Mouse (Mus musculus) embryonic facial prominence, embryonic 12.5 days (tissue): Measurements from ENCODE around the gene Ino80. TPM values are rescaled to one million over a fixed set of nuclear protein-coding genes. Genes with fewer than 3 reads are reported as not detected.

Experiments used
- ATAC-seq: fragments of 200-750 bp; cut with Nextera tagmentation; 2 replicates; pipeline ENCODE4 v1.8.0; 2017; ENCODE audit not compliant: insufficient number of reproducible peaks, insufficient read depth, low FRiP score, low TSS enrichment
- H3K27ac ChIP-seq: fragments of 300-500 bp; sonication (generic); 2 replicates; pipeline ENCODE4 v1.5.1; 2016; ENCODE audit warnings: mild to moderate bottlenecking
- H3K27me3 ChIP-seq: fragments of 300-500 bp; sonication (generic); 2 replicates; pipeline ENCODE4 v1.6.1; 2016; ENCODE audit warnings: mild to moderate bottlenecking, moderate library complexity
- H3K36me3 ChIP-seq: fragments of 300-500 bp; sonication (generic); 2 replicates; pipeline ENCODE4 v1.6.1; 2016; ENCODE audit warnings: mild to moderate bottlenecking
- H3K4me1 ChIP-seq: fragments of 300-500 bp; sonication (generic); 2 replicates; pipeline ENCODE4 v1.6.1; 2016
- H3K4me2 ChIP-seq: fragments of 300-500 bp; sonication (generic); replicated peaks from 2 replicates; pipeline ENCODE4 v1.6.1; 2016; ENCODE audit warnings: mild to moderate bottlenecking, moderate library complexity
- H3K4me3 ChIP-seq: fragments of 300-500 bp; sonication (generic); 2 replicates; pipeline ENCODE4 v1.5.1; 2016; ENCODE audit warnings: mild to moderate bottlenecking
- H3K9ac ChIP-seq: fragments of 300-500 bp; sonication (generic); 2 replicates; pipeline ENCODE4 v1.6.1; 2016; ENCODE audit warnings: mild to moderate bottlenecking, moderate library complexity
- H3K9me3 ChIP-seq: fragments of 300-500 bp; sonication (generic); 2 replicates; pipeline ENCODE4 v1.6.1; 2016; ENCODE audit warnings: mild to moderate bottlenecking, moderate library complexity
- WGBS: fragments of 180-500 bp; shearing (Covaris S2); methylation state at CpG from one replicate; pipeline ENCODE4 v1.1.7; 2016; 5-methylcytosine and 5-hydroxymethylcytosine counted together
- polyA plus RNA-seq: library from polyadenylated mRNA; unstranded; fragments of >200 nt; fragmentation: Nextera tagmentation; extraction: Ambion mirVana; gene quantifications from 2 replicates; pipeline ENCODE4 v1.2.1, GENCODE M21; 2016

Ino80 gene
- polyA plus RNA-seq, 1 experiment from 2014 or later = 4.9 TPM

- Histone ChIP-seq H3K4me3 (peak within 1 kb of the TSS; percentile 56), H3K36me3 (no peaks in the 10 kb centered on the region), H3K9me3 (no peaks in the 10 kb centered on the region), H3K9ac (peak within 1 kb of the TSS; percentile 55), H3K4me1 (peaks cover 4% of the 10 kb centered on the region; the same call in 1 of the 2 replicates), H3K27ac (no peak within 1 kb of the TSS), H3K4me2 (peak within 1 kb of the TSS; percentile 82), H3K27me3 (peaks cover 27% of the 10 kb centered on the region)
- peak; percentile 84 for ATAC-seq
- WGBS = 5% methylated on average over 58 of the region's 58 CpGs
Measured at GRCm38 (mm10) chr2:119350555-119351486, 126.7 kb downstream of the Ino80 start, which contains the start of gene Chac1. TSS of gene Chac1 (plus strand) at chr2:119351229.

GRCm38 (mm10) chr2:119344537-119345138 is 132.8 kb downstream of the Ino80 start:
- Histone ChIP-seq H3K4me3 (no peak overlapping the region), H3K36me3 (no peaks in the 10 kb centered on the region), H3K4me2 (no peak overlapping the region), H3K9me3 (no peaks in the 10 kb centered on the region), H3K27ac (no peak overlapping the region), H3K27me3 (no peaks in the 10 kb centered on the region), H3K4me1 (no peaks in the 10 kb centered on the region), H3K9ac (no peak overlapping the region)
- ATAC-seq = no peak
- 51% methylated on average over 6 of the region's 6 CpGs for WGBS

GRCm38 (mm10) chr2:119337425-119338265 is 139.8 kb downstream of the Ino80 start:
- WGBS = 9% methylated on average over 59 of the region's 60 CpGs
- Histone ChIP-seq H3K36me3 (no peaks in the 10 kb centered on the region), H3K27ac (peak overlapping the region; percentile 54; the same call in 1 of the 2 replicates), H3K4me2 (peak overlapping the region; percentile 82), H3K4me1 (peaks cover 4% of the 10 kb centered on the region; the same call in 1 of the 2 replicates), H3K9ac (peak overlapping the region; percentile 73), H3K9me3 (no peaks in the 10 kb centered on the region), H3K4me3 (peak overlapping the region; percentile 55), H3K27me3 (0 out of 2 replicates have a peak, but pooled peaks cover 3% of the 10 kb centered on the region)
- peak; percentile 71 for ATAC-seq

- Histone ChIP-seq H3K9me3 (no peaks in the 10 kb centered on the region), H3K27me3 (peaks cover 12% of the 10 kb centered on the region), H3K27ac (no peak overlapping the region), H3K9ac (no peak overlapping the region), H3K36me3 (no peaks in the 10 kb centered on the region), H3K4me2 (no peak overlapping the region), H3K4me3 (no peak overlapping the region), H3K4me1 (peaks cover 4% of the 10 kb centered on the region; the same call in 1 of the 2 replicates)
- no peak for ATAC-seq
- WGBS = 64% methylated on average over 10 of the region's 10 CpGs
Measured at GRCm38 (mm10) chr2:119336470-119336869, 141.0 kb downstream of the Ino80 start.

- no peak for ATAC-seq
- H3K4me2 ChIP-seq = no peak overlapping the region
- H3K27me3 ChIP-seq = peaks cover 16% of the 10 kb centered on the region
- no peaks in the 10 kb centered on the region for H3K9me3 ChIP-seq
- no peaks in the 10 kb centered on the region for H3K36me3 ChIP-seq
- no peak overlapping the region for H3K27ac ChIP-seq
- no peak overlapping the region for H3K4me3 ChIP-seq
- WGBS = 66% methylated on average over 2 of the region's 2 CpGs
- H3K9ac ChIP-seq = no peak overlapping the region
- H3K4me1 ChIP-seq = peaks cover 4% of the 10 kb centered on the region; the same call in 1 of the 2 replicates
Measured at GRCm38 (mm10) chr2:119336002-119336401, 141.5 kb downstream of the Ino80 start.

GRCm38 (mm10) chr2:119335535-119335934 is 142.0 kb downstream of the Ino80 start:
- peaks cover 21% of the 10 kb centered on the region for H3K27me3 ChIP-seq
- 80% methylated on average over 1 of the region's 1 CpGs for WGBS
- H3K36me3 ChIP-seq = no peaks in the 10 kb centered on the region
- peaks cover 4% of the 10 kb centered on the region; the same call in 1 of the 2 replicates for H3K4me1 ChIP-seq
- no peaks in the 10 kb centered on the region for H3K9me3 ChIP-seq
- no peak overlapping the region for H3K4me3 ChIP-seq
- no peak overlapping the region for H3K9ac ChIP-seq
- H3K4me2 ChIP-seq = no peak overlapping the region
- no peak overlapping the region for H3K27ac ChIP-seq
- ATAC-seq = no peak

GRCm38 (mm10) chr2:119334964-119335525 is 142.4 kb downstream of the Ino80 start:
- H3K9ac ChIP-seq = no peak overlapping the region; the same call in 1 of the 2 replicates
- ATAC-seq = no peak
- no peaks in the 10 kb centered on the region for H3K9me3 ChIP-seq
- peaks cover 25% of the 10 kb centered on the region for H3K27me3 ChIP-seq
- no peak overlapping the region for H3K4me2 ChIP-seq
- no peaks in the 10 kb centered on the region for H3K36me3 ChIP-seq
- H3K4me3 ChIP-seq = no peak overlapping the region
- H3K4me1 ChIP-seq = peaks cover 4% of the 10 kb centered on the region; the same call in 1 of the 2 replicates
- no peak overlapping the region for H3K27ac ChIP-seq
- 63% methylated on average over 7 of the region's 7 CpGs for WGBS

- no peak overlapping the region for H3K27ac ChIP-seq
- H3K4me1 ChIP-seq = peaks cover 4% of the 10 kb centered on the region; the same call in 1 of the 2 replicates
- ATAC-seq = no peak
- WGBS = 46% methylated on average over 1 of the region's 1 CpGs
- H3K27me3 ChIP-seq = peaks cover 34% of the 10 kb centered on the region
- no peak overlapping the region for H3K4me2 ChIP-seq
- H3K9me3 ChIP-seq = no peaks in the 10 kb centered on the region
- no peak overlapping the region for H3K4me3 ChIP-seq
- no peak overlapping the region for H3K9ac ChIP-seq
- no peaks in the 10 kb centered on the region for H3K36me3 ChIP-seq
Measured at GRCm38 (mm10) chr2:119334135-119334534, 143.4 kb downstream of the Ino80 start.

GRCm38 (mm10) chr2:119332177-119332661 is 145.3 kb downstream of the Ino80 start:
- Histone ChIP-seq H3K4me3 (no peak overlapping the region), H3K27ac (no peak overlapping the region), H3K9me3 (no peaks in the 10 kb centered on the region), H3K4me1 (0 out of 2 replicates have a peak, but pooled peaks cover under 1% of the 10 kb centered on the region), H3K27me3 (peaks cover 52% of the 10 kb centered on the region), H3K36me3 (no peaks in the 10 kb centered on the region), H3K9ac (no peak overlapping the region), H3K4me2 (no peak overlapping the region)
- 78% methylated on average over 24 of the region's 24 CpGs for WGBS
- ATAC-seq = no peak

- no peak overlapping the region for H3K27ac ChIP-seq
- no peak for ATAC-seq
- no peak overlapping the region for H3K9ac ChIP-seq
- H3K9me3 ChIP-seq = no peaks in the 10 kb centered on the region
- peaks cover 15% of the 10 kb centered on the region for H3K4me1 ChIP-seq
- H3K27me3 ChIP-seq = peaks cover 64% of the 10 kb centered on the region
- WGBS = 89% methylated on average over 8 of the region's 8 CpGs
- H3K4me2 ChIP-seq = no peak overlapping the region
- H3K4me3 ChIP-seq = no peak overlapping the region
- no peaks in the 10 kb centered on the region for H3K36me3 ChIP-seq
Measured at GRCm38 (mm10) chr2:119330795-119331194, 146.7 kb downstream of the Ino80 start.
